Mouse (Mus musculus): ENCODE results near the gene Uck1.

Gene Uck1

DNA sequence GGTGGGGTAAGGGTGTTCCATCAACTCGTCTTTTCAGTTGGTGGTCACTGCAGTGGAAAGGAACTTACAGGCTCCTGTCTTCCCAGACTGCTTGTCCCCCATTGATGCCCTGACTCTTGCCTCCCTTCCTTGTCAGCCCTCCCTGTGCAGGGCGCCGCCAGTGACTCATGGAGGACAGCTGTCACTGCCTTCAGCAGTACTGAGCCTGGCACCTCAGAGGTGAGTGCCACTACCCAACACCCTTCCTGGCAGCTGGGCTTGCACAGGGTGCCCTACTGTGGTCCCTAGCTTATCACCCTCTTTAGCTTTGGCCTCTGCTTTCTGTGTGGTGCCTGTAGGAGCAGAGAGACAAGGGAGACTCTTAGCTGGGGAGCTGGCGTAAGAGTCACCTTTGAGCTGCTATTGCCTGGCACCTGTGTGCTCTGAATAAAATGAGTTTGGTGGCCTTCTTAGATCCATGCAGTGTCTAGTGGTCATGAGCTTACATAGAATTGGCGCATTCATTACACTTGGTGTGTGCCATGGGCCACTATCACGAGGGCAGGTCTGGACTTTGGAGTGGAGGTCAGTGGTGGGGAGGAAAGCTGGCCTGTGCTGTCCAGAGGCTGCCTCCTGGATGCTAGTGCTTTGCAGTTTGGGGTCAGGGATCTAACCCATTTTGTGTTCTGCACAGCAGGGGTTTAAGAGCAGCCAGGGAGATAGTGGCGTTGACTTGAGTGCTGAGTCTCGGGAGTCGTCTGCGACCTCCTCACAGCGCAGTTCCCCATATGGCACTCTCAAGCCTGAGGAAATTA lies 41.2 kb downstream of the Uck1 start:
- DNase-seq (ENCODE audit: low spot score) = no peak

DNA sequence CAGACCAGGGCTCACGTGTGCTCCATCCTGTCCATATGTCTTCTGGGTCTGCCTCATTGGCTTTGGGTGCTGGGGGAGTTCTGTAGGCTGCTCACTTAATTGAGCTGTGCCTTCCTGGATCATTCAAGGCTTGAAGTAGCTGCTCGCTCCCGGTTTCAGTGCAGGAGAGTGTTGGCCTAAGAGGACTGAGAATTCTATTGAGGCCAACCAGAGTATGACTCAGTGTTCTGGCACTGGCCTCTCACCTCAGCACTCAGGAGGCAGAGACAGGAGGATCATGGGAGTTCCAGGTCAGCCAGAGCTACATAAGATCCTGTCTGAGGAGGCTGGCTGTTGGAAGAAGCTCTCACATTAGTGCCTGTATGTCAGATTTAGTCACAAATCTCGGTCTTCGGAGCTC lies 41.8 kb downstream of the Uck1 start:
- no peak for DNase-seq (ENCODE audit: low spot score)

DNA sequence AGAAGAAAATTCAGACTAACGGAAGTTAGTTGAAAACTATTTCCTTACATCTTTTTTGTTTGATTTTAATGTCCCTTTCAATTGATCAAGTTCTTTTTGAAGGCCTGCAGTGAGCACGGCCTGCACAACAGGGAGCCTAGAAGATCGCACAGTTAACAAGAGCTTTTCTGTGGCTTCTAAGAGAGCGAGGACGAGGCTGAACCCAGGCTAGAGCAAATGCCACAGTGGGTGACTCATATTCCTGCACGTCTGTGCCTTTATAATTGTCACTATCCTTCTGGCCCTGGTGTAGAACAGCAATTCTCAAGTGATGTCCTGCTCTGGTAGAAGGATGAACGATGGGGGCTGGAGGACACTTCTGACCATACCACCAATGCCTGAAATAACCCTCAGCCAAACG lies 42.3 kb downstream of the Uck1 start:
- DNase-seq (ENCODE audit: low spot score) = no peak

DNA sequence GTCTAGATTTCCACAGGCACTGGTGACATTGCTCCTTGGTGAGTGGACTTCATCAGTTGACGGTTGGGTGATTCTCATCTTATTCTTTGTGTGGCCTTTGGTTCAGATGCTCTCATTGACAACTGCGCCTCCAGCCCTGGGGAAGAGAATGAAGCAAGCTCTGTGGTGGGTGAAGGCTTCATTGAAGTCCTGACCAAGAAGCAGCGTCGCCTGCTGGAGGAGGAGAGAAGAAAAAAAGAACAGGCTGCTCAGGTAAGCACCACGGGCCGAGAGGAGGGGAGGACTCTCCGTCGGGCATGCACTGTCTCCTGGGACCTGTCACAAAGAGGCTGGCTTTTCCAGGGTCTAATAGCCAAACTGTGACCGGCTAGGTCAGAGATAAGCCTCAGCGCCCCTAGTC lies 43.5 kb downstream of the Uck1 start:
- no peak for DNase-seq (ENCODE audit: low spot score)

DNA sequence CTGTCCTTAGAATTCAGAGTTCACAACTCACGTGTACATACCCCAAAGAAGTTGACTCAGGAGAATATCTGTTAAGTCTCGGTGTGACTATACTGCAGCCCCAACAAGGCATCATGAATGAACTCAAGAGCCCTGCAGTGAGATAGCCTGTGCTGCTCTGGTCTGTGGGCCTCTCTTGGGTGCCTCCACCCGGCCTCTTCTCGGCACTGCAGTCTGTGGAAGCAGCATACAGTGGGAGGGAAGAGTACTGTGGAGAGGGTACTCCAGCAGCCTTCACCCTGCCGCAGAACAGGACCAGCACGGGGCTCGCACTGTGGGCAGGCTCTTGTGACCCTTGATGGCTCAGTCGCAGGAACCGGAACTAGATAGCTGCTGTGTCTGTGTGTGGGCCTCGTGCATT lies 44.4 kb downstream of the Uck1 start:
- no peak for DNase-seq (ENCODE audit: low spot score)

DNA sequence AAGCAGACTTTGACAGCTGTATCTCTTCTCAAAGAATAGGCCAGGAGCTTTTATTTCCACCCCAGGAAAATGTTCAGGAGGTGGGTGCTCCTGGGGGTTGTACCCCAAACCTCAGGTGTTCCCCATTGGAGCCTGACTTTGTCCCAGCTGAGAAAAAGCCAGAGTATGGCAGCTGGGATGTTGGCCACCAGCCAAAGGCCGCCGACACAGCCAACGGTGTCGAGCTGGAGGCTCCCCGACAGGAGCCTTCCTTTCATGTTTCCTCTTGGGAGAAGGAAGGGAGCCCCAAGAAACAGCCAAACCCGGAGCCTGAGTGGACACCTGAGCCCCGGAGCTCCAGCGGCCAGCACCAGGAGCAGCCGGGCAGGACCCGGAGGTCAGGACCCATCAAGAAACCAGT lies 47.0 kb downstream of the Uck1 start:
- no peak for DNase-seq (ENCODE audit: low spot score)

DNA sequence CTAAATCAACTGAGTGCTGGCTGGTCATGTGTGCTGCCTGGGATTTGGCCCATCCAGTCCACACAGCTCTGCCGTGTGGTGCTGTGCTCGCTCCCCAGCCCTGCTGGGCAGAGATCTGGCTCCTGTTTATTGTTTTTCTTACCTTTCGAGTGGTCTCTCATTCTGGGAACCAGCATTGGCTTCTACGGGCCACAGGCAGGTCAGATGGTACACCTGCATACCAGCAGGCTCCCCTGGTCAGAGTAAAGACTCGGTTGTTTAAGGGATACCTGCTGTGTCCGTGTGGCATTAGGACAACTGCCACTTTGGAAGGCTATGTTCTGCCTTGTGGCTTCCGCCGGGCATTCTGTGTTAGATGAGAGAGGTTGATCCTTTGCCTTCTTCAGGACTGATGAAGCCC lies 48.3 kb downstream of the Uck1 start:
- no peak for DNase-seq (ENCODE audit: low spot score)

DNA sequence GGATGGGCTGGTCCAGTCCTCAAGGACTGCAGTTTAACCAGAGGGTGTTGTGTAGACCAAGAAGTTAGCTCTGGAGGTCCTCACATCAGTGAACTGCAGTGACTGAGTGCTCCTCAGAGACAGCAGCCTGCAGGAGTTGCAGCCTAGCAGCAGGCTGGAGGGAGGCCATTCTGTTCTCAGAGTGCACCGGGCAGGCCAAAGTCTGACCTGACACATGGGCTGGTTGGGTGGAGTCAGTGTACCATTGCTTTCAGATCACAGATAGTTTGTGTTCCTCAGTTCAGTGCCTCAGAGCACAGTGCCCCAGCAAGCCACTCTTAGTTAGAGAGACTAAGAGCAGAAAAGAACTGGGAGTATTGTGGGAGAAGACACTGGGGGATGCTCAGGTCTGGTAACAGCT lies 52.3 kb downstream of the Uck1 start:
- no peak for DNase-seq (ENCODE audit: low spot score)
